Mouse (Mus musculus) layer of hippocampus, postnatal 14 days (tissue): ENCODE measurements at regions not wholly inside any gene's neighbourhood (a gene's known extent, or its start where the extent isn't known, plus 50 kb on each side); places are given as distances from the start of the nearest gene placed in this dataset.

Experiments
- DNase-seq, 2 experiments: peaks; one replicate each; pipeline ENCODE4 v3.0.0; 2021 to 2022; ENCODE audit warnings: low spot score in 2 of 2, mixed read lengths in 1 of 2

DNA sequence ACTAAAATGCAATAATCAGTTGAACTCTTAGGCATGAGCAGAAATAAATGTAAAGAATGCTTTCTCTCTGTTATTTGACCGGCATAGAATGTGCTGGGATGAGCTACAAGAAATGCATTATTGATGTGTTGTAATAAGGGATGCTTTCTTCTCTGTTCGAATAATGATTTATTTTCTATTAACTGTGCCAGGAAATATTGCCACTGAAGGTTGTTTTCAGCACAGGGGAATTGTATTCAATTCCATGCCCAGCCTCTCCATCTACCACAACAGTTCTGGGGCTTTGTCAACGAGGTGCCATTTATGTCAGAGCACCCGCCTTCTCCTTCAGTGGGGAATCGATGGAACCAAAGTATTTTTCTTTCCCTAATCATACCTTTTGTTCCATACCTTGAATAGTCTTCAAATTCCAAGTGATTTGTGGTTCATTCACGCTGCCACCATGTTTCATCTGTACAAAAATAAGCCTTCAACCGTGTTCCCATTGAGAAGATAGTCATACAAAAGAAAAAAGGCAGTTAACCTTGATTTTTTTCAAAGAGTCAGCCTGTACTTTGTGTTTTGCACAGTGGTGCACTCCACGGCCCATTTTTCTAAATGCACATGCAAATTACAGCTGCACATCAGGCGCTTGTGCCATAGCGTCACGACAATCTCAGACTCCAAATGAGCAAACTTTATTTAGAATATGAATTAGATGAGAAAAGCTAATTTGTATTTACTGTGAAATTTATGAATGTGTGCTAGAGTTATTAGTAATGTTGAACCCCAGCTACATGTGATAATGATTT lies 65.1 kb upstream of the Gpr141 start:
- DNase-seq = no peak

- no peak for DNase-seq
These were observed 60.0 kb upstream of the Gpr141 start for GRCm38 (mm10) chr13:19883896-19884658.

GRCm38 (mm10) chr13:19882889-19883288 lies 58.8 kb upstream of the Gpr141 start:
- DNase-seq = no peak

- DNase-seq = no peak
These were observed 57.7 kb upstream of the Gpr141 start for GRCm38 (mm10) chr13:19881772-19882171.

GRCm38 (mm10) chr13:19874621-19875249 lies 50.7 kb upstream of the Gpr141 start:
- DNase-seq = no peak
